Mouse (Mus musculus) midbrain, embryonic 15.5 days (tissue): ENCODE results near the gene Supt6. TPM values are rescaled to one million over a fixed set of nuclear protein-coding genes. Genes with fewer than 3 reads are reported as not detected.
"Not testable (repeated sequence)": the region's sequence is repeated elsewhere in the genome, so short reads cannot be mapped to it uniquely, and the experiment has no call there.

ENCODE experiments used
- ATAC-seq: fragments of 200-750 bp; cut with Nextera tagmentation; replicated peaks from 2 replicates; pipeline ENCODE4 v1.8.0; 2017; ENCODE audit warnings: moderate TSS enrichment
- H3K27ac ChIP-seq: fragments of 300-500 bp; sonication (generic); 2 replicates; pipeline ENCODE4 v1.5.1; 2015; ENCODE audit warnings: mild to moderate bottlenecking, inconsistent platforms
- H3K27me3 ChIP-seq: fragments of 300-500 bp; sonication (generic); replicated peaks from 2 replicates; pipeline ENCODE4 v1.6.1; 2015; ENCODE audit warnings: inconsistent platforms
- H3K36me3 ChIP-seq: fragments of 300-500 bp; sonication (generic); replicated peaks from 2 replicates; pipeline ENCODE4 v1.6.1; 2015; ENCODE audit warnings: inconsistent platforms
- H3K4me1 ChIP-seq: fragments of 300-500 bp; sonication (generic); 2 replicates; pipeline ENCODE4 v1.6.1; 2015; ENCODE audit warnings: inconsistent platforms
- H3K4me2 ChIP-seq: fragments of 300-500 bp; sonication (generic); 2 replicates; pipeline ENCODE4 v1.6.1; 2015; ENCODE audit warnings: inconsistent platforms, mild to moderate bottlenecking, moderate library complexity
- H3K4me3 ChIP-seq: fragments of 300-500 bp; sonication (generic); 2 replicates; pipeline ENCODE4 v1.5.1; 2015; ENCODE audit warnings: mild to moderate bottlenecking, inconsistent platforms
- H3K9ac ChIP-seq: fragments of 300-500 bp; sonication (generic); 2 replicates; pipeline ENCODE4 v1.6.1; 2015; ENCODE audit warnings: mild to moderate bottlenecking, inconsistent platforms
- H3K9me3 ChIP-seq: fragments of 300-500 bp; sonication (generic); 2 replicates; pipeline ENCODE4 v1.6.1; 2016; ENCODE audit warnings: inconsistent platforms
- WGBS: fragments of 180-500 bp; shearing (Covaris S2); methylation state at CpG from one replicate; pipeline ENCODE4 v1.1.7; 2015; ENCODE audit warnings: mixed read lengths; 5-methylcytosine and 5-hydroxymethylcytosine counted together
- polyA plus RNA-seq: library from polyadenylated mRNA; unstranded; fragments of >200 nt; fragmentation: Nextera tagmentation; extraction: Ambion mirVana; gene quantifications from 2 replicates; pipeline ENCODE4 v1.2.1, GENCODE M21; 2015

Gene Supt6
- polyA plus RNA-seq, 1 experiment from 2014 or later = 31.7 TPM

DNA sequence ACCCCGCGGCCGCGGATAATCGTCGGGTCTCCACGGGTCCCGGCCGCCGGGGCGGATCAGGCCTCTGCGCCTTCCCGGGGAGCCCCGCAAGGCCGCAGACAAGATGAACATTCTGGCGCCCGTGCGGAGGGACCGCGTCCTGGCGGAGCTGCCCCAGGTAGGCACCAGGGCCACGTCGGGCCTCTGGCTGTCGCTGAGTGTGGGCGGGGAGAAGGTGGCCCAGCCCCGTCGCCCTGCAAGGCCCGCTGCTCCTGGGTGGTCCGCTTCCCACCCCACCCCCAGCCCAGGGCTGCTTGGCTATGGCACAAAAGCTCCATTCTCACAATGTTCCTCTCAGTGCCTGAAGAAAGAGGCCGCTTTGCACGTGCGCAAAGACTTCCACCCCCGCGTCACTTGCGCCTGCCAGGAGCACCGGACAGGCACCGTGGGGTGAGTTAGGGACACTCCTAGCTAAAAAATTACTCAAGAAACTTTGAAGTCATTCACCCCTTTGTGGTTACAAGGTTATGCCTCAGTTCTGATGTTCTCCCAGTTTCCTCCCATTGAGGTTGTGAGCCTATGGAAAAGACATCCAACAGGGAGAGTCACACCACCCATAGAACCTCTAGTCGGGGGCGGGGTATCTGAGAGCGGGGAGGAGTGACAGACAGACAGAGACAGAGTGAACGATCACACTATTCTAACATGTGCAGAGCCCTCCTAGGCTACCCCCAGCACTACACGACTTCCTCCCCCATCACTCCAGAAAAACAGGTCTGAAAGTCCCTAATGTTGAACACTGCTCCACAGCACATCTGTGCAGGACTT is 56.4 kb downstream of the Supt6 start:
- Histone ChIP-seq H3K4me3 (peak overlapping the region; percentile 69), H3K27me3 (no peaks in the 10 kb centered on the region), H3K9me3 (no peaks in the 10 kb centered on the region), H3K27ac (peak overlapping the region; percentile 91), H3K4me2 (peak overlapping the region; percentile 68), H3K9ac (peak overlapping the region; percentile 82), H3K36me3 (peaks cover 17% of the 10 kb centered on the region), H3K4me1 (peaks cover 21% of the 10 kb centered on the region)
- peak; percentile 80 for ATAC-seq
- WGBS = under 1% methylated on average over 42 of the region's 42 CpGs

DNA sequence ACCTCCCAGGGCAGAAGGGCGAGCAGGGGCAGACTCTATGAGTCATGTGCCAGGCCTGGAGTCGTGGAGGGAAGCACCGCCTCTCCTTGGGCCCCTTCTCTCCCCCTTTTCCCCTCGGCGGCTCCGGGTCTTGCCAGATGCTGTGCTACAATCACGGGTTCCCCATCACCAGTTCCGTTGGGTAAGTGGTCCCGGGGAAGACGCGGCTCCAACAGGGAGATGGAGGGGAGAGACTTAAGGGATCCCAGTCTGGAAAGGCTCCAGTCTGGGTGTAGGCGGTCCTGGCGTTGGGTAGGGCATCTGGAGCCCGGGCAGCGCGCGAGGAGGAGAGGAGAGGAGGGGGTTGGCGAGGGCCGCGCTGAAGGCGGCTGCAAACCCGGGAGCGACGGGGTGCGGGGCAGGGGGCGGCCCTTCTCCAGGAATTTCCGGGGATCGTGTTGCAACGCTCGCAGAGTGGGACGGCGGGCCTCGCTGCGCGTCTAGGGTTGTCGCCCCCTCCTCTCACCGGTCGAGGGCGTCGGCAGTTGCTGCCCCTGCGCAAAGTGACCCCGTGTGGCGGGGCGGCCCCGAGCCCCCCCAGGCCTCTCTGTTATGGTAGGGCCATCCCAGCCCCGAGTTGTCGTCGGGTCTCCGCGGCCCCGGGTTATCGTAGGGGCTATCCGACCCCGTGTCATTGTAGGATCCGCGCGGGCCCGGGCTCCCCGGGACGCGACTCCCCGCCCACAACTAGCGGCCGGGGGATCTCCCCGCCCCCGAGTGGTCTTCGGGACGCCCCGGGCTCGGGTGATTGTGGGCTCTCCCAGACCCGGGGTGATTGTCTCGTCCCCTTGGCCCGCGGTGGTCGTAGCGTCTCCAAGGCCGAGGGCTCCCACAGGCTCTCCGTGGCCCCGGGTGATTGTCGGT is 57.2 kb downstream of the Supt6 start, which contains the start of gene Rab34:
Gene Rab34 (plus strand): TSS at position 100 of the 903 bp plus-strand sequence.
- Histone ChIP-seq H3K4me3 (peak within 1 kb of the TSS; percentile 69), H3K27me3 (no peaks in the 10 kb centered on the region), H3K9me3 (no peaks in the 10 kb centered on the region), H3K36me3 (peaks cover 17% of the 10 kb centered on the region), H3K4me2 (peak within 1 kb of the TSS; percentile 68), H3K27ac (peak within 1 kb of the TSS; percentile 91), H3K9ac (peak within 1 kb of the TSS; percentile 82), H3K4me1 (peaks cover 25% of the 10 kb centered on the region)
- ATAC-seq = peak; percentile 84
- WGBS = under 1% methylated on average over 79 of the region's 80 CpGs

DNA sequence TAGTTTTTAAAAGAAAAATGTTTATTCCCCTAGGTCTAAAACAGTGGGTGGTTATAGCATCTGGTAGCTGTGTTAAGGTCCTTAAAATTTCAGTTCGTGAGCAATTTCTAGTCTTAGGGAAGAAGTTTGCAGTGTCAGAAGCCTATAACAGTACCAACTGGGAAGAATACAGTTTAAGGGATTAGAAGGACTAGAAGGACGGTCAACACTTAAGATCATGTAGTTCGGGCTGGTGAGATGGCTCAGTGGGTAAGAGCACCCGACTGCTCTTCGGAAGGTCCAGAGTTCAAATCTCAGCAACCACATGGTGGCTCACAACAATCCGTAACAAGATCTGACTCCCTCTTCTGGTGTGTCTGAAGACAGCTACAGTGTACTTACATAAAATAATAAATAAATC is 61.1 kb downstream of the Supt6 start:
- H3K27ac ChIP-seq, H3K4me3 ChIP-seq, ATAC-seq, H3K27me3 ChIP-seq, H3K9ac ChIP-seq, H3K9me3 ChIP-seq, H3K4me2 ChIP-seq: not testable (repeated sequence)
- peaks cover 31% of the 10 kb centered on the region for H3K4me1 ChIP-seq
- H3K36me3 ChIP-seq = peaks cover 15% of the 10 kb centered on the region
- WGBS = 94% methylated on average over 6 of the region's 6 CpGs

DNA sequence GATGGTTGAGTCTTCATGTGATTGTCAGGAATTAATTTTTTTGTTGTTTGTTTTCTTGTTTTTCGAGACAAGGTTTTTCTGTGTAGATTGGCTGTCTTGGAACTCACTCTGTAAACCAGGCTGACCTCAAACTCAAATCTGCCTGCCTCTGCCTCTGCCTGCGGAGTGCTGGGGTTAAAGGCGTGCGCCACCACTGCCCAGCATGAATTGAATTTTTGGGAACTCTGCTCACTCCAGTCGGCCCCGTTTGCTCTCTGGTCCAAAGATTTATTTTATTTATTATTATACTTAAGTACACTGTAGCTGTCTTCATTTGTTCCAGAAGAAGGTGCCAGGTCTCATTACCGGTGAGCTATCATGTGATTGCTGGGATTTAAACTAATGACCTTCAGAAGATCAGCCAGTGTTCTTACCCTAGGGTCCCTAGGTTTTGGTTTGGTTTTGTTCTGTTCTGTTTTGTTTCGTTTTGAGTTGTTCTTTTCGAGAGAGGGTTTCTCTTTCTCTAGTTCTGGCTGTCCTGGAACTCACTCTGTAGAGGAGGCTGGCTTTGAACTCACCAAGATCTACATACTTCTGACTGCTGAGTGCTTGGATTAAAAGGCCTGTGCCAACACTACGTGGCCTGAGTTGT is 61.8 kb downstream of the Supt6 start:
- peak overlapping the region; percentile 81 for H3K4me3 ChIP-seq
- 57% methylated on average over 10 of the region's 10 CpGs for WGBS
- peaks cover 34% of the 10 kb centered on the region for H3K4me1 ChIP-seq
- peak overlapping the region; percentile 96 for H3K27ac ChIP-seq
- 0 out of 2 replicates have a peak overlapping the region, but pooled peaks have one; percentile 92 for H3K9ac ChIP-seq
- no peaks in the 10 kb centered on the region for H3K9me3 ChIP-seq
- peaks cover 17% of the 10 kb centered on the region for H3K36me3 ChIP-seq
- peak; percentile 9; the same call in 1 of the 2 replicates for ATAC-seq
- no peaks in the 10 kb centered on the region for H3K27me3 ChIP-seq
- peak overlapping the region; percentile 69 for H3K4me2 ChIP-seq

DNA sequence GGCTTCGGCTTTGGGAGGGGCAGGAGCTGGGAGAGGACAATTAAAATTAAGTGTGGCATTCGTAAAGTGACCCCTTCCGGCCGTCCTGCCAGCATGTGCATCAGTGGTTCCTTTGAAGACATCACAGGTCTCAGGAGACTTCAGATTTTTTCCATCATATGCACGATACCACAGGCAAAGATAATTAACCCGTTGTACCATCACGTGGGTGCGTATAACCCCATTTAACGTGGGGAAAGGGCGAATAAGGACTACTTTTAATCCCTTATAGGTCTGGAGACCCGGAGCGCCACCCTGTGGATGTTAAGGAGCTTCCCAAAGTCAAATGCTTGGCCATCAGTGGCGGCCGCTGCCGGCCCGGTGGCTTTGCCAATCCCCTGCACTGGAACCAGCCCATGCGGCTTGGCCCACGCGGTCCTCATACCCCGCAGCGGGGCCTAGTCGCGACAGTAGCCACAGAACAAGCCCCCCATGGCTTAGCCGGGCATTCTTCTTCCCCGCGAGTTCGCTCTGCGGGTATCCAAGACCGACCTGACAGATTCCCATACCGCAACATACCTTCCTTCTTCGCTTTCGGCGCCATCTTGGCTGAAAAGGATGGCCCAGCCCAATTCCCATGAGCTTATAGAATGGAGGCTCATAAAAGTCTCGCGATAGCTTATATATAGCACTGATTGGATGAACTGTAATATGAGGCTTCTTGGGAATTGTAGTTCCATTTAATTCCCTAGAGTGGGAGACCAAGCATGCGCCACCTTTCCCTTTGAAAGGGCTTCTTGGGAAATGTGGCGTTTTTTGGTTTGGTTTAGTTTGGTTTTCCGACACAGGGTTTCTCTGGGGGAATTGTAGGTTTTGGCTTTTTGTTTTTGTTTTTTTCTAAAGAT is 62.6 kb downstream of the Supt6 start, which contains the start of gene Rpl23a:
Gene Rpl23a (minus strand): TSS at position 624 of the 884 bp plus-strand sequence.
- no peaks in the 10 kb centered on the region for H3K27me3 ChIP-seq
- WGBS = under 1% methylated on average over 38 of the region's 38 CpGs
- peaks cover 41% of the 10 kb centered on the region for H3K4me1 ChIP-seq
- H3K4me2 ChIP-seq = peak within 1 kb of the TSS; percentile 69
- H3K36me3 ChIP-seq = peaks cover 17% of the 10 kb centered on the region
- H3K9ac ChIP-seq = peak within 1 kb of the TSS; percentile 92
- ATAC-seq = peak; percentile 95
- peak within 1 kb of the TSS; percentile 96 for H3K27ac ChIP-seq
- H3K4me3 ChIP-seq = peak within 1 kb of the TSS; percentile 81
- no peaks in the 10 kb centered on the region for H3K9me3 ChIP-seq

DNA sequence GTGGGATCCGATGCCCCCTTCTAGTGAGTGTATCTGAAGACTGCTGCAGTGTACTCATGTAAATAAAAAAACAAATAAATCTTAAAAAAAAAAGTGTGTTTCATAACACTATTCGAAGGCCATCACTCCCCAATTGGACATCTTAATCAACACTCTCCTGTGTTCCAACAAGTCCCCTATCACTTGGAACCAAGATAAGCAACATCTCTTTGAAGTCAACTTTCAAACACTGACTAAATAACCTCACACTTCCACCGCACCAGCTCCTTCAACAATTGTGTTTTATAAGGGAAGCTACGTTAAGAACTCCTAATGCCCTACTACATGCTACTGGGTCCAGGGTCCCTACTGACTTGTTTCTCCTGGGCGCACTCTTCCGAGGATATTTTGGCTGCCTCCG is 63.3 kb downstream of the Supt6 start:
- H3K9me3 ChIP-seq = no peaks in the 10 kb centered on the region
- ATAC-seq = no peak
- peaks cover 43% of the 10 kb centered on the region for H3K4me1 ChIP-seq
- peaks cover 17% of the 10 kb centered on the region for H3K36me3 ChIP-seq
- peak overlapping the region; percentile 96; the same call in 1 of the 2 replicates for H3K27ac ChIP-seq
- H3K4me3 ChIP-seq = peak overlapping the region; percentile 81
- no peaks in the 10 kb centered on the region for H3K27me3 ChIP-seq
- H3K4me2 ChIP-seq = peak overlapping the region; percentile 69
- WGBS = 13% methylated on average over 7 of the region's 7 CpGs
- H3K9ac ChIP-seq = peak overlapping the region; percentile 92

DNA sequence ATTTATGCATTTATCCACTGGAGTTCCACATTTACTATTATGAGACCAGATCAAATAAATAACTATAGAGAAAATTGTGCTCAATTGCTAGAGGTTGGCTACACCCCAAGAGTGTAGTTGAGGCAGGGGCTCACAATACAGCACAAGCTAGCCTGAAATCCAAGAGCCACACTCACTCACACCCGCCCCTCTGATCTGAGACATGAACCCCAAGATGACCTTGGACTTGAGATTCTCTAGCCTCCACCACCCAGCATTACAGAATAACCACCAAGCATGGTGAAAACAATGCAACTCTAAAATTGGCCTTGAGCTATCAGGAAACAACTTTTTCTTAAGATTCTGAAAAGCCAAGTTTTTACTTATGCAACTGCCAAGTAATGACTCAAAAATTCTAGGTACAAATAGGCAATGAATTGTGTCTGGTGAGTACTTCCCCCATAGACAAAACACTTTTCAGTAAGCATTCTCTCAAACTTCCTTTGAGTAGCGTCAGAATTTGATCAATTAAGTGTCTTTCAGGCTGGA is 63.9 kb downstream of the Supt6 start:
- H3K4me3 ChIP-seq = peak overlapping the region; percentile 81
- no peak for ATAC-seq
- peak overlapping the region; percentile 92; the same call in 1 of the 2 replicates for H3K9ac ChIP-seq
- peak overlapping the region; percentile 69 for H3K4me2 ChIP-seq
- H3K27me3 ChIP-seq = no peaks in the 10 kb centered on the region
- 57% methylated on average over 2 of the region's 2 CpGs for WGBS
- H3K4me1 ChIP-seq = peaks cover 48% of the 10 kb centered on the region
- H3K9me3 ChIP-seq = no peaks in the 10 kb centered on the region
- no peak overlapping the region for H3K27ac ChIP-seq
- peaks cover 17% of the 10 kb centered on the region for H3K36me3 ChIP-seq

DNA sequence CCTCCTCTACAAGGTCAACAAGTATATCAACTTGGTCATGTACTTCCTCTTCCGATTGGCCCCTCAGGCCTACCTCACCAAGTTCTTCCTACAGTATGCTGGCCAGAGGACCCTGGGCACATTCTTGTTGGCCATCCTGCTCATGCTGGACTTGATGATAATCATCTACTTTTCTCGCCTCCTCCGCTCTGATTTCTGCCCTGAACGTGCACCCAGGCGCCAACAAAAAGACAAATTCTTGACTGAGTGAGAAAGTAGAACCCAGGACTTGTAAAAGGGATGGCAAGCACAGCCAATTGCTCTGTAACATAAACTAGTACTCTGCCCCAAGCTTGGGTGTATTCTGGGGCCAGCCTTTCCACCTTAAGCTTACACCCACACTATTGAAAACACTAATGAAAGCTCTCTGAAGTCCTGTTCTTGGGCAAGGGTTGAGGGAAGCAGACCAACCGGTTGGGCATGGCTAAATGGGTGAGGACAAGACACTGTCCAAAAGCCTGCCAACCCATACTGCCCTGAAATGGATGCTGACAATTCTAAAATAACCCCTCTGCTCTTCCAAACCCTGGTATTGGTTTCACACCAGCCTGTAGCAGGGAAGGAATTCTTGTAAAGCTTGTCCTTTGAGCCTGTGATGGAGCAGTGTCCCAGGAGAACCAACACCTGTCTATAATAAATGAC is 65.6 kb downstream of the Supt6 start:
- H3K4me1 ChIP-seq = peaks cover 57% of the 10 kb centered on the region

DNA sequence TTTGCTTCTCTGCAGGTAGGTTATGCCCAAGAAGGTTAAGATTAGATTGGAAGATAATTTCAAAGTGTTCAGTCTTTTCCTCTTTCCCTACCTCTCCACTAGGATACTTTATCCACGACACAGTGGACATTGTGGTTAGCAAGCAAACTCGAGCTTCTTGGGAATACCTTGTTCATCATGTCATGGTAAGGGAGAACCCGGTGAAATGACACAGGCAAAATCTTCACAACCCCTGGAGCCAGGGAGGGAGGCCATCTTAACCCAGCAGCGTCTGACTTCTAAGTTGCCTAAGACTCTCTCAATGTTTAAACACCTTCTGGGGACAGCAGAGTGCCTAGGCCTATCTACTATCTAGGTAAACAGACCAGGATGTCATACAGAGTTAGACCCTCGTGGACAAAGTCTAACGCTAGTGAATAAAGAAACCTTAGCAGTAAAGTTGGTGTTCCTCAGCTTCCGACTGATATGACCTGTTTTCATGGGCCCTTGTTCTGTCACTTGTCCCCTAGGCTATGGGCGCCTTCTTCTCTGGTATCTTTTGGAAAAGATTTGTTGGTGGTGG is 66.3 kb downstream of the Supt6 start:
- Histone ChIP-seq H3K27me3 (no peaks in the 10 kb centered on the region), H3K9me3 (no peaks in the 10 kb centered on the region), H3K36me3 (peaks cover 17% of the 10 kb centered on the region), H3K27ac (no peak overlapping the region), H3K4me1 (peaks cover 57% of the 10 kb centered on the region), H3K4me3 (peak overlapping the region; percentile 59), H3K4me2 (peak overlapping the region; percentile 76), H3K9ac (no peak overlapping the region)
- 38% methylated on average over 8 of the region's 8 CpGs for WGBS
- no peak for ATAC-seq

More for the DNA sequence above, 65.6 kb downstream of the Supt6 start:
- no peak overlapping the region for H3K9ac ChIP-seq
- 85% methylated on average over 6 of the region's 6 CpGs for WGBS
- H3K36me3 ChIP-seq = peaks cover 17% of the 10 kb centered on the region
- H3K27me3 ChIP-seq = no peaks in the 10 kb centered on the region
- H3K4me3 ChIP-seq = no peak overlapping the region
- H3K27ac ChIP-seq = no peak overlapping the region
- no peaks in the 10 kb centered on the region for H3K9me3 ChIP-seq
- ATAC-seq = no peak
- no peak overlapping the region for H3K4me2 ChIP-seq

DNA sequence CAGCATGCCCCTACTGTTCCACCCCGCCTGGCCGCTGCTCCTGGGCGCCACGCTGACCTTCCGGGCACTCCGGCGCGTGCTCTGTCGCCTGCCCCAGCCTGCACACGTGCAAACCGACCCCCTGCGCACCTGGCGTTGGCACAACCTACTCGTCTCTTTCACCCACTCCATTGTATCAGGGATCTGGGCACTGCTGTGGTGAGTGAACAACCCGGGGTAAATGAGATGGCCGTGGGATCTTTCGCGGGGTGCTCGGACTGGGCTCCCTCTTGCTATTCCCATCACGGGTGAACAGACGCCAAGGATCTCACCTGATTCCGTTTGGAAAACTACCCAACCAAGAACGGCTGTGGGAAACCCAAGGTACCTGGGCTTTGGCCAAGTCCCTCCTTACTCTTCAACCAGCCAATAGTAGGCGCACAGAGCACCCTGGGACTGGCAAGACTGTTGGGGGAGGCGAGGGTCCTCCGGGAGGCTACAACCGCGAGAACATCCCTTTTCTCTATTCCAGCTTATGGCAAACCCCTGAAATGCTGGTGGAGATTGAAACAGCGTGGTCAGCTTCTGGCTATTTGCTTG is 66.8 kb downstream of the Supt6 start:
- H3K27me3 ChIP-seq = no peaks in the 10 kb centered on the region
- peak overlapping the region; percentile 32 for H3K9ac ChIP-seq
- peak overlapping the region; percentile 76 for H3K4me2 ChIP-seq
- H3K9me3 ChIP-seq = no peaks in the 10 kb centered on the region
- H3K36me3 ChIP-seq = peaks cover 17% of the 10 kb centered on the region
- 2% methylated on average over 29 of the region's 29 CpGs for WGBS
- H3K4me1 ChIP-seq = peaks cover 54% of the 10 kb centered on the region
- peak overlapping the region; percentile 79 for H3K27ac ChIP-seq
- ATAC-seq = no peak
- peak overlapping the region; percentile 59 for H3K4me3 ChIP-seq
